Mouse (Mus musculus) hindbrain, embryonic 13.5 days (tissue): ENCODE measurements around the gene Ftsj1. TPM values are rescaled to one million over a fixed set of nuclear protein-coding genes. Genes with fewer than 3 reads are reported as not detected.
A peak's percentile ranks its signal among the peaks of the same experiment; 100 is the strongest.

Experiments used
- ATAC-seq: fragments of 200-750 bp; cut with Nextera tagmentation; 2 replicates; pipeline ENCODE4 v1.8.0; 2017; ENCODE audit warnings: moderate TSS enrichment; ENCODE audit not compliant: low FRiP score
- H3K27ac ChIP-seq: fragments of 300-500 bp; sonication (generic); 2 replicates; pipeline ENCODE4 v1.5.1; 2015; ENCODE audit warnings: inconsistent platforms, mild to moderate bottlenecking, moderate library complexity
- H3K27me3 ChIP-seq: fragments of 300-500 bp; sonication (generic); 2 replicates; pipeline ENCODE4 v1.6.1; 2015; ENCODE audit warnings: mild to moderate bottlenecking, inconsistent platforms
- H3K36me3 ChIP-seq: fragments of 300-500 bp; sonication (generic); 2 replicates; pipeline ENCODE4 v1.6.1; 2015; ENCODE audit warnings: mild to moderate bottlenecking, inconsistent platforms
- H3K4me1 ChIP-seq: fragments of 300-500 bp; sonication (generic); replicated peaks from 2 replicates; pipeline ENCODE4 v1.6.1; 2015; ENCODE audit warnings: inconsistent platforms
- H3K4me2 ChIP-seq: fragments of 300-500 bp; sonication (generic); 2 replicates; pipeline ENCODE4 v1.6.1; 2015; ENCODE audit warnings: inconsistent platforms, mild to moderate bottlenecking, moderate library complexity
- H3K4me3 ChIP-seq: fragments of 300-500 bp; sonication (generic); 2 replicates; pipeline ENCODE4 v1.5.1; 2015; ENCODE audit warnings: mild to moderate bottlenecking, inconsistent platforms
- H3K9ac ChIP-seq: fragments of 300-500 bp; sonication (generic); 2 replicates; pipeline ENCODE4 v1.6.1; 2015; ENCODE audit warnings: mild to moderate bottlenecking, inconsistent platforms
- H3K9me3 ChIP-seq: fragments of 300-500 bp; sonication (generic); 2 replicates; pipeline ENCODE4 v1.6.1; 2016; ENCODE audit warnings: inconsistent platforms
- WGBS: fragments of 180-500 bp; shearing (Covaris S2); methylation state at CpG from one replicate; pipeline ENCODE4 v1.1.7; 2015; 5-methylcytosine and 5-hydroxymethylcytosine counted together
- polyA plus RNA-seq: library from polyadenylated mRNA; unstranded; fragments of >200 nt; fragmentation: Nextera tagmentation; extraction: Ambion mirVana; gene quantifications from 2 replicates; pipeline ENCODE4 v1.2.1, GENCODE M21; 2015

Ftsj1 gene
- 46.9 and 48.4 TPM in 2 replicates for polyA plus RNA-seq

DNA sequence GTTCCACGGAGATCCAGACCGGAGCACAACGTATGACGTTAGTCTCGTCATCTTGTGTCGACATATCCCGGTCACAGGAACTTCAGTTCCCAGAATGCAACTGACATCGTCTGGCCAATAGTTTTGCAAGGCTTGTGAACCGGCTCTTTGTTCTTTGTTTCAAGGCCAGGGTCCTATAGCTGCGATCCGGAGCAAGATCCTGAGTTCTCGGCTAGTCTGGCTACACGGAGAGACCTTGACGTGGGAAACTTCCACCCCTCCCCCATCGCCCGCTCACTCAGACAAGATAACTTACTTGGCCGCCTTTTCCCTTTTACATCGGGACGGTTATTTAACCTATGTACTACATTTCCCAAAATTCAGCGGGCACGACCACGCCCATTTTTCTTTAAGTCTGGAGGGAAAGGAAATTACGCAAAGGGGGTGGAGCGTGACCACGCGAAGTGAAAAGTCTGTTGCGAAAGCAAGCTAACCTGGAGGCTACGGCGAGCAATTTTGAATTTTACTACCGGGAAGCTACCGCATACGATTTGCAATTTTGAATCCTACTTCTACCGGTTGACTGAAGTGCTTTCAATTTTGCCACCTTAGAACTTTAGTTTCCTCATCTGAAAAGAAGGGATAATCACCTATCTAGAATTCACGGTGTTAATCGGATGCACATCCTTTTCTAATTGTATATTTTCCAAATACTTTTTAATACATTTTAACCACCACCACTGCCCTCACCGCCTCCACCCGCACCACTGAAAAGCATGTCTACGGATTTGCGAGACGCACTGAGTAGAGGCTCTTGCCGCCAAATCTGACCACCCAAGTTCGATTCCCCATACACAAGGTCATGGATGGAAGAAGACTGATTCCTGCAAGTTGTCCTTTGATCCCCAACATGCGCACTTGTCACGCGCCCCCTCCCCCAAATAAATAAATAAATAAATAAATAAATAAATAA lies at the start of gene Ftsj1:
Gene Ftsj1, minus strand, starts transcription at position 73 of the 952 bp plus-strand sequence.
- Histone ChIP-seq H3K9me3 (no peaks in the 10 kb centered on the region), H3K4me1 (peaks cover 10% of the 10 kb centered on the region), H3K36me3 (no peaks in the 10 kb centered on the region), H3K9ac (peak within 1 kb of the TSS; percentile 68), H3K4me2 (peak within 1 kb of the TSS; percentile 55), H3K4me3 (peak within 1 kb of the TSS; percentile 52), H3K27ac (peak within 1 kb of the TSS; percentile 81), H3K27me3 (no peaks in the 10 kb centered on the region)
- 14% methylated on average over 45 of the region's 45 CpGs for WGBS
- ATAC-seq: peak; percentile 93

DNA sequence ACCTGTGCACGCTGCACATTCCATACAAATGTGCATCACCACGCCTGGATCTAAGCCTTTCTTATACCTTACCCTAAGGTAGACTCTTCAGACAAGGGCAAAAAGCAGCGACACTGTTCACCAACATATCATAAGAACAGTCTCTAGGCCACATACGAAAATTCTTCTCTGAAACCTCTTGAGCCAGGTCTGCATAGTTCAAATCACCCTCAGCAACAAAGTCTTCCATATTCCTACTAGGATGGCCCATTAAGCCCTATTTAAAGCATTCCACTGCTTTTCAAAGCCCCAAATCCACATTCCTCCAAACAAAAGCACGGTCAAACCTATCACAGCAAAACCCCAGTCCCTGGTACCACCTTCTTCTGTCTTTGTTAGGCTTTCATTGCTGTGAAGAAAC lies 36.4 kb upstream of the Ftsj1 start:
- H3K4me2 ChIP-seq: no peak overlapping the region
- H3K9me3 ChIP-seq: no peaks in the 10 kb centered on the region
- ATAC-seq: no peak
- 77% methylated on average over 5 of the region's 5 CpGs for WGBS
- H3K4me1 ChIP-seq: no peaks in the 10 kb centered on the region
- H3K36me3 ChIP-seq: no peaks in the 10 kb centered on the region
- no peaks in the 10 kb centered on the region for H3K27me3 ChIP-seq
- H3K9ac ChIP-seq: no peak overlapping the region
- H3K4me3 ChIP-seq: no peak overlapping the region
- no peak overlapping the region for H3K27ac ChIP-seq

- WGBS: 91% methylated on average over 5 of the region's 5 CpGs
- Histone ChIP-seq H3K9me3 (no peaks in the 10 kb centered on the region), H3K9ac (no peak overlapping the region), H3K4me3 (no peak overlapping the region), H3K27ac (no peak overlapping the region), H3K27me3 (peaks cover 9% of the 10 kb centered on the region; the same call in 1 of the 2 replicates), H3K4me1 (no peaks in the 10 kb centered on the region), H3K4me2 (no peak overlapping the region), H3K36me3 (no peaks in the 10 kb centered on the region)
- ATAC-seq: no peak
These were observed 21.9 kb upstream of the Ftsj1 start for GRCm38 (mm10) chrX:8274056-8274455.

DNA sequence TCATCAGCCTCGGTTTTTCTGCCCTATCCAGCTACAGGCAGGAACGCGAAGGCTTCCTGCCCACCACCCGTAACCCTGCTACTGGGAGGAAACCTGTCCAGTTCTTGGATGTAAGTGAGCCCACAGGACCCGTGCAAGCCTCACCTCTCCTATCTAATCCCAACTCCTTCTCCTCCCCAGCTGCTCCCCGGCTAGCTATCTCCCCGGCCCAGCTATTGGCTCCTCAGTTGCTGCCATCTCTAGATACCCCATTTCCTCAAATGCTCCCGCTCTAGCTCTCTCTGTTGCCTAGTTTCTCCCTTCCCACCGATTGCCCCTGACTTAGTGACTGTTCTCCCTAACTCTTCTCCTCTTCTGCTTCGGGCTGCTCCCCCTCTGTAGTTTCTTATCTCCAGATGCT lies 19.8 kb upstream of the Ftsj1 start:
- no peak overlapping the region; the same call in 1 of the 2 replicates for H3K4me3 ChIP-seq
- H3K27me3 ChIP-seq: peaks cover 9% of the 10 kb centered on the region; the same call in 1 of the 2 replicates
- H3K36me3 ChIP-seq: no peaks in the 10 kb centered on the region
- no peak overlapping the region for H3K27ac ChIP-seq
- H3K4me1 ChIP-seq: no peaks in the 10 kb centered on the region
- peak overlapping the region; percentile 31; the same call in 1 of the 2 replicates for H3K4me2 ChIP-seq
- H3K9me3 ChIP-seq: peaks cover 5% of the 10 kb centered on the region; the same call in 1 of the 2 replicates
- no peak overlapping the region for H3K9ac ChIP-seq
- ATAC-seq: no peak
- WGBS: 37% methylated on average over 10 of the region's 10 CpGs

DNA sequence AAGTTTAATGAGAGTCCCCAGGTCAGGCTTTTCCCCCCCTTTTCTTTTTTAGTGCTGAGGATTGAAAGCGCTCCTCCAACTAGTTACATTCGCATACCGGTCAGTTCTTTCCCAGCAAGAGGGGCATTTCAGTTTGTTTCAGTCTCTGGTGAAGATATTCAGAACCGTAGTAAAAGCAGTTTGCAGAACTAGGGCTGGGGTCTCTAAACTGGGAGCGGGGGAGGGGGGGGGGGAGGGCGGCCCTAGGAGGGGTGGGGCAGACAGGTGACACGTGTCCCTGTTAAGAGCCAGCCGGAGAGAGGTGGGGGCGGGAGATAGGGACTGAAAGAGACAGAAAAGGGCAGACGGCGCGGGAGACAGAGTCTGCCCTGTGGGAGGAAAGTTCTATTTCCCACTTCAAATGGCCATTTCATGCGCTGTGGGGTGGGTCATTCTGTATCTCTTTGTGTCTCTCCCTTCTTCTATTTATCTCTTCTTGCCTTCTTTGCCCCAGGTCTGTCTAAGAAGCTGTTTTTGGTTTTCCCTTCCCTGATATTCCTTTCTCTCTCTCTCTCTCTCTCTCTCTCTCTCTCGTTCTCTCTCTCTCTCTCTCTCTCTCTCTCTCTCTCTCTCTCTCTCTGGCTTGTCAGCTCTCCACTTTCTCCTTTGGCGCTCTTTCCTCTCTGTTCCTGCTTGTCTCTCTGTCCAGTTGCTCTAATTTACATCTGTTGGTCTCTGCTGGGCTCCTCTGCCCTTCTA lies 19.0 kb upstream of the Ftsj1 start, which contains the start of gene Slc38a5:
Gene Slc38a5, plus strand, starts transcription at position 51 of the 738 bp plus-strand sequence.
- no peak for ATAC-seq
- no peak within 1 kb of the TSS; the same call in 1 of the 2 replicates for H3K4me3 ChIP-seq
- WGBS: 26% methylated on average over 12 of the region's 15 CpGs

GRCm38 (mm10) chrX:8264222-8264621 lies 12.0 kb upstream of the Ftsj1 start:
- Histone ChIP-seq H3K4me3 (no peak overlapping the region), H3K4me1 (no peaks in the 10 kb centered on the region), H3K27me3 (no peaks in the 10 kb centered on the region), H3K4me2 (no peak overlapping the region), H3K27ac (no peak overlapping the region), H3K36me3 (no peaks in the 10 kb centered on the region), H3K9me3 (peaks cover 5% of the 10 kb centered on the region; the same call in 1 of the 2 replicates), H3K9ac (no peak overlapping the region)
- WGBS: 85% methylated on average over 3 of the region's 3 CpGs
- no peak for ATAC-seq

More for the DNA sequence above, 19.0 kb upstream of the Ftsj1 start, which contains the start of gene Slc38a5:
- Histone ChIP-seq H3K27me3 (peaks cover 9% of the 10 kb centered on the region; the same call in 1 of the 2 replicates), H3K9ac (no peak within 1 kb of the TSS), H3K4me2 (peak within 1 kb of the TSS; percentile 31), H3K9me3 (peaks cover 5% of the 10 kb centered on the region; the same call in 1 of the 2 replicates), H3K36me3 (no peaks in the 10 kb centered on the region), H3K4me1 (no peaks in the 10 kb centered on the region), H3K27ac (no peak within 1 kb of the TSS)

DNA sequence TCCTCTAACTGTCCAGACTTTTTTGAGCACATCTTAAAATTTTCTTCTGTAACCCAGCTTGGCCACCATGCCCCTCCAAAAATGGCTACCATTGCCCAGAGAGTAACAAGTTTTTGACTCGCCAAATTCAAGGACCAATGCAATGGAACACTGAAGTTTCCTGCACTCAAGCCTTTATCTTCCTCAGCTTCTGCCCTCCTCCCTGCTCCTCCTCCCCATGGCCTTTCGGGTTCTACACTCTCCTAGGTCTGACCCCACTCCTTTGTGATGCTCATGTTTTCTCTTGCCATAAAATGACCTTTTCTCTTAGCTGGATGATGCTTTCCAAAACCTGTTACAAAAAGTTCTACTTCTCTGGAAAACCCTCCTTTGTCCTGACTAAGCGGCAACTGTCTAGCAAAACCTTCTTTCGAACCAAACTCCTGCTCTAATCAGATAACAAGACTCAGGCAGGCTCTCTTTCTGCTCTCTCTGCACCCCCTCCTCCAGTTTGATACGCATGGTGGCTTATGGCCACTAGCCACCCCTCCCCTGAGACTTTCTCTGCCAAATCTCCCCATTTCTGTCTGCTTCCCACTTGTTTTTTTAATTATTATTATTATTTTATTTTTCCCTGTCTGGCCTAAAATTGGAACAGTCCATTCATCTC lies 11.1 kb upstream of the Ftsj1 start:
- no peak overlapping the region for H3K27ac ChIP-seq
- ATAC-seq: no peak
- 78% methylated on average over 5 of the region's 5 CpGs for WGBS
- peaks cover 5% of the 10 kb centered on the region; the same call in 1 of the 2 replicates for H3K9me3 ChIP-seq
- no peaks in the 10 kb centered on the region for H3K27me3 ChIP-seq
- H3K36me3 ChIP-seq: no peaks in the 10 kb centered on the region
- H3K4me1 ChIP-seq: no peaks in the 10 kb centered on the region
- H3K4me3 ChIP-seq: no peak overlapping the region
- no peak overlapping the region for H3K4me2 ChIP-seq
- H3K9ac ChIP-seq: no peak overlapping the region

GRCm38 (mm10) chrX:8259478-8259877 lies 7.3 kb upstream of the Ftsj1 start:
- 86% methylated on average over 12 of the region's 12 CpGs for WGBS
- Histone ChIP-seq H3K27me3 (no peaks in the 10 kb centered on the region), H3K9me3 (no peaks in the 10 kb centered on the region), H3K4me1 (no peaks in the 10 kb centered on the region), H3K27ac (no peak overlapping the region), H3K9ac (no peak overlapping the region), H3K4me2 (no peak overlapping the region), H3K4me3 (no peak overlapping the region), H3K36me3 (no peaks in the 10 kb centered on the region)
- ATAC-seq: no peak

- no peak for ATAC-seq
- Histone ChIP-seq H3K27me3 (no peaks in the 10 kb centered on the region), H3K4me1 (peaks cover 8% of the 10 kb centered on the region), H3K27ac (no peak overlapping the region), H3K9ac (no peak overlapping the region), H3K36me3 (no peaks in the 10 kb centered on the region), H3K4me2 (no peak overlapping the region), H3K9me3 (no peaks in the 10 kb centered on the region), H3K4me3 (no peak overlapping the region)
- WGBS: 31% methylated on average over 3 of the region's 6 CpGs
These were observed 3.6 kb upstream of the Ftsj1 start for GRCm38 (mm10) chrX:8255807-8256206.

- WGBS: 81% methylated on average over 2 of the region's 2 CpGs
- no peak overlapping the region for H3K9ac ChIP-seq
These were observed 1.5 kb upstream of the Ftsj1 start for GRCm38 (mm10) chrX:8253711-8254110.

GRCm38 (mm10) chrX:8251789-8252333 lies 345 bp downstream of the Ftsj1 start:
- Histone ChIP-seq H3K27me3 (no peaks in the 10 kb centered on the region), H3K9ac (peak overlapping the region; percentile 68), H3K4me3 (peak overlapping the region; percentile 52), H3K4me1 (peaks cover 10% of the 10 kb centered on the region), H3K27ac (peak overlapping the region; percentile 48; the same call in 1 of the 2 replicates), H3K4me2 (peak overlapping the region; percentile 55), H3K36me3 (peaks cover under 1% of the 10 kb centered on the region), H3K9me3 (no peaks in the 10 kb centered on the region)
- WGBS: 22% methylated on average over 18 of the region's 18 CpGs
- peak; percentile 78 for ATAC-seq

More at GRCm38 (mm10) chrX:8253711-8254110, 1.5 kb upstream of the Ftsj1 start:
- Histone ChIP-seq H3K27ac (no peak overlapping the region), H3K36me3 (no peaks in the 10 kb centered on the region), H3K4me1 (peaks cover 10% of the 10 kb centered on the region), H3K4me3 (no peak overlapping the region), H3K4me2 (no peak overlapping the region), H3K27me3 (no peaks in the 10 kb centered on the region), H3K9me3 (no peaks in the 10 kb centered on the region)
- ATAC-seq: no peak
